Mouse (Mus musculus): ENCODE results near the gene Tex14.
"Not testable (repeated sequence)": the region's sequence is repeated elsewhere in the genome, so short reads cannot be mapped to it uniquely, and the experiment has no call there.

GRCm38 (mm10) chr11:87413412-87413811 lies 8.5 kb downstream of the Tex14 start:
- TF ChIP-seq CTCF (IDR thresholded peaks at IDR 0.05): peak; percentile 46
- TF ChIP-seq POLR2A, EP300 (IDR thresholded peaks at IDR 0.05; ENCODE audit: insufficient read depth, low read depth, low read length): not testable (repeated sequence)

Data from heart, adult 2 months (tissue).